Mouse (Mus musculus) embryonic fibroblast, embryonic 13.5 days (primary cell): ENCODE measurements around the gene Igf1r.

Experiments
- CTCF ChIP-seq: IDR thresholded peaks from 2 replicates; pipeline ENCODE4 v1.5.1; 2011; ENCODE audit warnings: mild to moderate bottlenecking, control low read depth, low read length, moderate library complexity, borderline replicate concordance; ENCODE audit not compliant: insufficient read depth
- POLR2A ChIP-seq: IDR thresholded peaks from 2 replicates; pipeline ENCODE4 v1.6.1; 2011; ENCODE audit warnings: low read depth, mild to moderate bottlenecking, control low read depth, low read length, moderate library complexity

- peak; percentile 10; the same call in 1 of the 2 replicates for TF ChIP-seq CTCF
- TF ChIP-seq POLR2A: no peak
These were observed 183.4 kb downstream of the Igf1r start for GRCm38 (mm10) chr7:68136056-68136455.
